Mouse (Mus musculus) adrenal gland, adult 18-20 months (tissue): Measurements from ENCODE around the gene Gm6020. TPM values are rescaled to one million over a fixed set of nuclear protein-coding genes. Genes with fewer than 3 reads are reported as not detected.
A peak's percentile ranks its signal among the peaks of the same experiment; 100 is the strongest.
"Not testable (repeated sequence)": the region's sequence is repeated elsewhere in the genome, so short reads cannot be mapped to it uniquely, and the experiment has no call there.

ENCODE experiments used
- DNase-seq, 2 experiments: peaks; one replicate each; pipeline ENCODE4 v3.0.0; 2021 to 2022; ENCODE audit warnings: low spot score in 2 of 2
- long read RNA-seq, 2 experiments: library from polyadenylated mRNA; stranded (forward); transcript quantifications; one replicate each; pipeline ENCODE4 v2.0.0; 2021
- total RNA-seq, 2 experiments: library from RNA; stranded (reverse); gene quantifications; 1 replicate in 1 of 2; 2 replicates in 1 of 2; pipeline ENCODE4 v1.2.3; 2021

Gm6020 gene
- total RNA-seq: not detected
- long read RNA-seq, experiment 1: 0 reads
- long read RNA-seq, experiment 2: 0 reads

DNA sequence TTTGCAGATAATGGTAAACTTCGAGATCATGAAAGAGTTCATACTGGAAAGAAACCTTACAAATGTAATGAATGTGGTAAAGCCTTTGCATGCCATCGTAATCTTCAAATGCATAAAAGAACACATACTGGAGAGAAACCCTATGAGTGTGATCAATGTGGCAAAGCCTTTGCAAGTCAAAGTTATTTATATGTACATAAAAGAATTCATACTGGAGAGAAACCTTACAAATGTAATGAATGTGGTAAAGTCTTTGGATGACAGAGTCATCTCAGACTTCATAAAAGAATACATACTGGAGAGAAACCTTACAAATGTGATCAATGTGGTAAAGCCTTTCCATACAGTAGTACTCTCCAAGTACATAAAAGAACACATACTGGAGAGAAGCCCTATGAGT is at the start of gene Gm6020:
TSS of gene Gm6020 (plus strand) at position 301 of the 400 bp plus-strand sequence.
- DNase-seq: not testable (repeated sequence)

DNA sequence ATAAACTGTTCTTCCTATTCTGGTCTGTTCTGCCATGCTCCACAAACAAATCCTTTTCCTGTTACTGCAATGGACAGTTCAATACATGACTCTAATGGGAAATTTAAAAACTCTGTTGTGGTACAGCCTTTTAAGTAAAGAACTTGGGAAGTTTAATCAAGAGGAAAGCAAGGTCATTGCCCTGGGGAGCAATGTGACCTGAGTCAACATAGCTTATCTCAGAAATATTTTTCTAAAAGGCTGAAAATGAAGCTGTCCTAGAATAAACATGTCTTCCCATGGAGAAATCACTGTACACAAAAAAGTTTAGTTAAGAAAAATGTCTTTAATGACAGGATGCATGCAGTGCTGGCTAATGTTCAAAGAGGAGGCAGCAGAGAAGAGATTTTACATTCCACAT is 45.0 kb upstream of the Gm6020 start:
- DNase-seq: no peak

DNA sequence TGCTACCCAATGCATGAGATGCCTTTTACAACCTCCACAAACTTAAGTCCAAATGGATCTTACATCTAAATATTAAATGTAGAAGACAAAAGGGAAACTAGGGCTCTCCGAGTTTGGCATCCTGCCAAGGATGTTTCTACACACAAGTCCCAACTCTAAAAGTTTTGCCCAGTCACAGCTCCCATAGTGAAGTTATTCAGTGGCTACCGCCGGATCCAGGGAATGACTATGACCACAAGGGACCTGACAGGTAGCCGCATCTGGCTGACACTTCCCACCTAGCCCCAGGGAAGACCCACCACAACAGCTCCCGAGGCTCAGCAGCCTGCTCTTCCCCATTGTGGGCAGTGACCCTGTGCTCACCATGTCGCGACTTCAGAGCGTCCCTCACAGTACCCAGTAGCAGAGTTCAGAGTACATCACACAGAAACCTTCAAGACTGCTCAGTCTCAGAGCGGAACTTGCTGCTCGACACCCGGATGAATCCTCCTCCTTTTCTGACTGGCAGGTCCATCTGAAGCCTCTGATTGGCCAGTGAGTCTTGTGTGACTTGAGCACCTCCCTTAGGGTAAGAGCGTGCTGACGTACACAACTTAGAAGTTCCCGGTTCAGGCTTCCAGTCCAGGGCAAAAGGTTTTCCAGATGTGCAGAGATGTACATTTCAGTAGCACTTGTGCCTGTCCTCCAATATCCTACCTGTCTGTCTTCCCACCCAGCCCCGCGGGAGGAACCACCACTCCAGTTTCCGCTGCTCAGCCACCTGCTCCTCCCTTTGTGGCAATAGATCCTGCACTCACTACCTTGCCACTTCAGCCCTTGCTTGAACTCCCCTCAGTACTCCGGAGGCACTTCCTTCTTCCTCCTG is 43.1 kb upstream of the Gm6020 start, which contains the start of gene Zfp950:
TSS of gene Zfp950 (minus strand) at position 499 of the 865 bp plus-strand sequence.
- peak; percentile 63 to 64 for DNase-seq

DNA sequence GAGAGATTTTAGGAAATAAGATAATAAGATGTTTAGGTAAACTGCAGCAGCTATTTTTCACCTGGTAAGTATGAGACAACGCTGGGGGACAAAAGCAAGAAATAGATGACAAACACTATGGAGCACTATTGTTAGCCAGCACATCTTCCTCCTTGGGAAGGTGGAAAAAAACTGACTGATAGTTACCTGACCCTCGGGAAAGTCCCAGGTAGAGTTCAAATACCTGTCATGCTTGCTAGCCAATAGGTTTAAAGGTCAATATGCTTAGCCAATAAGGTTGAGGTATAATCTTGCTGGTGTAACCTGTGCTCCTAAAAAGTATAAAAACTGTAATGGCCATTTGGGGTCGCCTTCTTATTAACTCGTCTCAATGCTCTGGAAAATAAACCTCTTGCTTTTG is 42.4 kb upstream of the Gm6020 start:
- DNase-seq: no peak

DNA sequence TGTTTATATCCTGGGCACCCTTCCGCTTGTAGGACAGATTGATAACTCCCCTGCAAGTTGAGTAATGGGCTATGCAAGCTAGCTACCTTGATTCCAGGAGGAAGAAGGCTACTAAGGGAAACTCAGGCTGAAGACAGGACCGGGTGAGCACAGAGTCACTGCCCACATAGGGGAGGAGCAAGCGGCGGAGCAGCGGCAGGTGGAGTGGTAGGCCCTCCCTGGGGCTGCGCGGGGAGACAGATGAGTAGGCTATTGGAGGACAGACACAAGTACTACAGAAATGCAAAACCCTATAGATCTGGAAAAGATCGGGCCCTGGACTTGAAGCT is 32.4 kb upstream of the Gm6020 start:
- peak in 1 of 2 experiments; percentile 26 for DNase-seq

DNA sequence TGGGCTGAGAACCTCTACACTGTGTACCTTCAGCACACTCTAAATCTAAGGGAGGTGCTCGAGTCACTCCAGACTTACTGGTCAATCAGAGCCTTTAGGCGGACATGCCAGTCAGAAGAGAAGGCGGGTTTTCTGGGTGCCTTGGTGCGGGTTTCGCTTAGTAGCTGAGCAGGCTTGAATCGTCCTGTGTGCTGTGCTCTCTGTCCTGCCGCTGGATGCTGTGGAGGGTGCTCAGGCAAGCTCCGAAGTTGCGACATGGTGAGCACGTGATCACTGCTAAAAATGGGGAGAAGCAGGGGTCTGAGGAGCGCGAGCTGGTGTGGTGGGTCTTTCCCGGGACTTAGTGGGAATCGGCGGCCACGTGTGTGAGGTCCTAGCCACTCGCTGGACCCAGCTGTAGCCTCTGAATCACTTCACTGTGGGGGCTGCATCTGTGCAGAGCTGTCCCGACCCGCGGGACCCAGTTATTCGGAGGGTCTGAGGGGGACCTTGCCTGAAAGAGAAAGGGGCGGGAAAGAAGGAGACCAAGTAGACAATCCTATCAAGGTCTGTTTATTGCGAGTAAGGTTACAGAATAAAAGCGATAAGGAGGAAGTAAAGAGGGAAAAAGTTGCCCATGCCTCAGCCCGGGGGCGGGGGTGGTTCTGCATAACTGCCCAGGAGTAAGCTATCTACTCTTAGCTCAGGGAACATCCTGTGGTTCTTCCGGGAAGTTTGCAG is 31.8 kb upstream of the Gm6020 start:
- no peak for DNase-seq

DNA sequence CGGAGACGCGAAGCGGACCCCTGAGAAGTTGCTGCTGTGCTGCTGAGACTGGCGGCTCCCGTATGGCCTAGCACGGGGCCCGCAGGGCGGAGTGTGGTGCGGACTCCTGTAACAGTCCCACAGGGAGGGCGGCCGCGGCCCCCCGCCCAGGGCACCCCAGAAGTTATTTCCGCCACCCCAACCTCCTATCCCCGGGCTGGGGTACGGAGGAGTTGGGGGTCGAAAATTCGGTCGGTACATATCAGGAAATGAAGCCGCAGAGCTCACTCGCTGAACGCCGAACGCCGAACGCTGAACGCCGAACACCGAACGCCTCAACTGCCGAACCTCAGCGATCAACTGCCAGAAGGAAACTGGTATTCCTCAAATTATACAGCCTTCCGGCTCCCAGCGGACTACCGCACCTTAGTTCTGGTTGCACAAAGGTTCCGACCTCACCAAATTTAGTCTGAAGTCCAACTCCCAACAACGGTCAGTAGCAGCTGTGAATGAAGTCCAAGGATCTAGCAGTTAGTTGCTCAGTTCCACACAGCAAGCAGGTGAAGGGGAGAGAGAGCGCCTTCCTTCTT is 7.8 kb upstream of the Gm6020 start, which contains the start of gene Gm7102:
TSS of gene Gm7102 (minus strand) at position 554 of the 569 bp plus-strand sequence.
- DNase-seq: no peak

DNA sequence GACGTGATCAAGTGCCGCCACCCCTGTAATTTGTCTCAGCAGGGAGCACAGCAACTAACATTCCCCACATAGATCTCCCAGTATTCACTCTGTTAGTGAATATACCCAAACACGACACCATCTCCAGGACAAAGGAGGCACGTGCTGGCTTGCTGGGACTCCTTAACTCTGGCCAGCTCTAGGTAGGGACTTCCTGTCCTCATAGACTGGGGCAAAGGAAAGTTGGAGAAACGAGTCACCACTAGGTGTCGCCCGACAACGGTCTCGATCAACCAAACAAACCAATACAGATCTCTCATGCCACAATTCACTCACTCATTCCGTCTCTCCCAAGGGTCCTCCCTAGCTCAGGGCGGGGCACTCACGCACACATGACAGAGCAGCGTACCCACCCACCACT is 15.6 kb downstream of the Gm6020 start:
- DNase-seq: peak; percentile 84 to 86

DNA sequence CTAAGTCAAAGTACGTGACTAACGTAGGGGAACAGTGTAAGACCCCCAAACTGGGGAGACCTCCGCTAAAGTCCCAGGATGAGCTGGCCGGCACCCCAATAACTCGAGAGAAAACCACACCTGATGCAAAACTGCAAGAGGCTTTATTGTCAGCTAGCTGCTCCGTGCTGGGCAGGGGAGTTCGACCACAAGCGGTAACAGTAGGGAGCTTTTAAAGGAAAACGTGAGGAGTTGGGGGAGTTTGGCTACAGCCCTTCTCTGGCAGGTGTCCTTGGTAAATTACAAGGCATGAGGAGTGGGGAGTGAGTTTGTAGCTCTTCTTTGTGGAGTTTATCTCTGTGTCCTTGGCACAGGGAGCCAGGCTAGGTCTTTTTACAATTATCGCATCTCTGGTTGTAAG is 16.1 kb downstream of the Gm6020 start:
- DNase-seq: peak; percentile 33 to 37

DNA sequence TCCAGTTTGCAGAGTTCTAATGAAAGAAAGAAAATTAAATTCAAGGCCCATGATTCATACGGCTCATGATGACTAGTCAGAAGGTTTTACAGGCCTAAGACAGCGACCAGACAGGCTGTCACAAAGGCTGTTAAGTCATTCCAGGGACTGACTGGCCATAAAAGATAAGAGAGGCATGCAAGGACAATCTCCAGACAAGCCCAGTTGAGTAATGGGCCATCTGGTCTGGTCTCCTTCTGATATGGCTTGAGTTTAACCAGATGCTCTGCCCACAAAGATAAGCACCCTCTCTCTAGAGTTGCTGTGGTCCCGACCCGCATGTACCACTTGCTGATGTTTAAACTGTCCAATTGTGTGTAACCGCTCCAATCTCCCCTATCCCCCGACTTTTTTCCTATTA is 23.8 kb downstream of the Gm6020 start:
- DNase-seq: not testable (repeated sequence)

DNA sequence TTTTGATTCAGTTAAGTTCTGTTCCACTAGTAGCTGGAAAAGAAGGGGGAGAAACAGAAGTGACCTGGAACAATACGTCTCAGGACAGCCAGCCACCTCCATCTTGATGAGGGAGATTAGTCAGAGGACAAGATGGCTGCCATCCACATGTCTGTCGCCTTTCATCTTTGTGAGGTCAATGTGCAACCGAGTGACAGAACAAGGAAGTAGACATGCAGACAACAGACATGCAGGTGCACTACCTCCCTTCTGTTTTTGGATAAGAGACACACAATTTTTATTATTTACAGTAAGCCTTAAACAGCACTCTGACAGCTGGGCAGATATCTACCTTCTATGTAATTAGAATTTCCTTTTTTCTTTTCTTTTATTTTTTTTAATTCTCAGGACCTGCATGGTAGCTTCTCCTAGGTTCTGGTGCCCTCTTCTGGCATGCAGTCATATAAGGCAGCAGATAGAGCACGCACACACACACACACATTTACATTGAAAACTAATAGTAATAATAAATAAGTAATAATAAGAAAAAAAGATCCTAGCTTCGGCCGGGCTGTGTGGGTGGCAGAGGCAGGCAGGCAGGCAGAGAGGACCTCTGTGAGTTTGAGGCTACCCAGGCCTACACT is 40.1 kb downstream of the Gm6020 start:
- no peak for DNase-seq

DNA sequence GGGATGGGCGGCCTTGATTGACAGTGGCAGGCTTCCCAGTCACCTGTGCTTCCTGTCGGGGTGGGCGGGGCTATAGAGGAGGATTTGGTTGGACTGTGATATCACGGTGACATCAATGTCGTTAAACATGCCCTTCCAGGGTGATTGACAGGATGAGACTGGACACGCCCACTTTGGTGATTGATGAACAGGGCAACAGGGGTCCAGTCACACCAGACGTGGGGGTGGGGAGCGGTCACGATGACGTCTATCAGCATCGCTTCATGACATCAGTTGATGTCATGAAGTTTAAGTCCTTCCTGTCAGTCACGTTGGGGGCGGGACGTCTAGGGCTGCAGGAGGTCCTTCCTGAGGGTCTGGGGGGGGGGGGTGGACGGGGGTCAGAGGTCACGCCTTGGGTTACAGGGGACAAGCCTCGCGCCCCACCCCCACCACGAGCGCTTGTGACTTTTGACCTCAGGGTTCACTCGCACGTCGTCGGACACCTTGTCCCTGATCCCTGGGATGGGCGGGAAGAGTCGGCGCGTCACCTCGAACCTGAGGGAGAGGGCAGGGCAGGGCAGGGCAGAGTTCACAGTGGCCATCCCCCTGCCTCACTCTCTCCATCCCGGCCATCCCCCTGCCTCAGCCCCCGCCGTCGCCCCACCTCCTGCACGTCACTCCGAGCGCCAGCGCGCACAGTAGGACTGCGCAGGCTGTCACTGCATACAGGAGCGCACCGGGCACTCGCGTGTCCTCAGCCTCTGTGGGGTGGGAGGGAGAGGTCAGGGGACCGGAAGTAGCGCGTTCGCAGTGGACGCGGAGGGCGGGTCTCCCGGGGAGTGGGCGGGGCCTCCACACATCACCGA is 41.2 kb downstream of the Gm6020 start:
- DNase-seq: no peak

DNA sequence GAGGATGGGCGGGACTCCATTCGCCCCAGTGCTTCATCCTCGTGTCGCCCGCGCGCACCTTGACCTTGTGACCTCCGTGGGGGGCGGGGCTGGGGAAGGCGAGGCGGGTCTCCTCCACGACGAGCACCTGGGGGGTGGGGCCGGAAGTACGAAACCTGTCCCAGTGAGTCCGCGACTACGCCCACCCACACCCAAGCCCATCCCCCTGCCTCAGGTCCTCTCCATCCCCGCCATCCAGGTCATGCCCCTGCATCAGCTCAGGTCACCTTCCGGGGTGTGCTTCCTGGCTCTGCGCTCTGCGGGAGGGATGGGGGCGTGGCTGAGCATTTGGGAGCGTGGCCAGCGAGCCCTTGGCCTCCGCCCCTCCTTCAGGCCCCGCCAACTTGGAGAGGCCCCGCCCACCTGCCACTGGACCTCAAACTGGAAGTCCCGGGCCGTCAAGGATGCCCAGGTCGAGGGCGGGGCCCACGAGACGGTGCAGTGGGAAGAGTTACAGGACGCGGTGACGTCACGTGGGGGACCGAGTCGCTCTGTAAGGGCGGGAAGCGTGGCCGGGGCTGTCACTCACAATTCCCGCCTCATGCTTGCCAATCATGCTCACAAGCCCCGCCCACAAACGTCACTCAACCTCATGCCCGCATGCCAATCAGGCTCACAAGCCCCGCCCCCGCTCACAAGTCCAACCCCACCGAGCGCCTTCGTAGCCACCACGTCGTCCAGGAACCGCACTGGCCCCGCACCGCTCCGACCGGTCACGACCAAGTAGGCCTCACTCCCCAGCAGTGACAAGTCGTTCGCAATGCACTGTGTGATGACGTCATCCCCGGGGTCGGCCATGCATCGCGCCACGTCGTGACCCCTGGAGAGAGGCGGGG is 42.1 kb downstream of the Gm6020 start:
- peak; percentile 66 to 67 for DNase-seq

DNA sequence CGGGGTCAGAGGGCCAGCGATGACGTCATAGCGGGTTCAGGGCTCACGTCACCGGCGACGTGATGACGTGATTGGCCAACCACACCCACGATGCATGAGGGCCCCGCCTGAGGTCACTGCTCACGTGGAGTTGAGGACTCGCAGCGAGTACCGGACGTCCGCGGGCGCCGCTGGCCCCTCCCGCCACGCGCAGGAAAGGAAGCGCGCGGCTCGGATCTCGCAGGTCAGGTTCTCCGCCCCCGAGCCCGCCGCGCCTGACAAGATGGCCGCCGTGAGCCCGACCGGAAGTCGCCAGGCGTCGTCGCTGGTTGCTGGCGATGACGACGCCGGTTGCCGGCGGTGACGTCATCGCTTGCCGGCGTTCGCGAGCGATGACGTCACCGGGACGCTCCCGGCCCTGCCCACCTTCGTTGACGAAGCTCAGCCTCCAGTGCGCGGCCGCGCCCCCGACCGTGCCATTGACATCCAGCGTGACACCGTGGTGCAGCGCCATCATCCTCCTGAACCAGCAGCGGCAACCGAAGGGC is 42.8 kb downstream of the Gm6020 start:
- peak; percentile 55 to 62 for DNase-seq

DNA sequence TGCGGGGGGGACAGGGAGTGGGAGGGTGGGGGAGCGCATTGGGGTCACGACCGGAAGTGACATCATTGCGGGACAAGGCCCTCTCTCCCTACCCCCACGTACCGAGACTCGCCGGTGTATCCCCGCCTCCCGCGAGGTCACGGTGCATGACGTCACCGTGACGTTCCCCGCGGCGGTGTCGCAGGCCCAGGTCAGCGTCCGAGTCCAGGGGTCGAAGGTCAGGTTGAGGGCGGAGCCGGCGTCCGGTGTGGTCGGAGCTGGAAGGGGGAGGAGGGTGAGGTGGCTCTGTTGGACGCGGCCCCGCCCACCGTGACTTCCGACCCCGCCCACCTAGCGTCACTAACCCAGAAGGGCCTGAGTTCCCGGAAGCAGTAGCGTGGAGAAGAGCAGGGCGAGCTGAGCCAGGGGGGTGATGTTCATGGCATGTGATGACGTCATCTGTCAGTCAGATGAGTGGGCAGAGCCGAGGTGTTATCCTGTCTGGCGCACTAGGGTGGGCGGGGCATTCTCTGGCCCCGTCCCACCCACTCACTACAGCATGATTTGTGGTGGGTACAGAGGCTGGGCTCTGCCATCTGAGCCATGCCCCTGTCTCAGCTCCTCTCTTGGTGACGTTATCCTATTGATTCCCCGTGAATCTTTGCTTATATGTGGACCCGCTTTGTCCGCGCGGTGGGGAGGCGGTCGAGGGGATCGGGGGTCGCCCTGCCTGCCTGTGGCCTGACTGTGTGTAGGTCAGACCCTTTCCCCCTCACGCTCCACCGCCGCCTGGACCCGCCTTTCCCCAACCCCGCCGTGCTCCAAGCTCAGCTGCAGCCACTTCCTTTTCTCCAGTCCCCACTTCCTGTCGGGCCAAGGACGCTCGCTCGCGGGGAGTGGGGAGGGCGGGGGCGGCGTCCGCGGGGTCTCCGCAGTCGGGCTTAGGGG is 43.5 kb downstream of the Gm6020 start:
- peak; percentile 76 to 83 for DNase-seq

DNA sequence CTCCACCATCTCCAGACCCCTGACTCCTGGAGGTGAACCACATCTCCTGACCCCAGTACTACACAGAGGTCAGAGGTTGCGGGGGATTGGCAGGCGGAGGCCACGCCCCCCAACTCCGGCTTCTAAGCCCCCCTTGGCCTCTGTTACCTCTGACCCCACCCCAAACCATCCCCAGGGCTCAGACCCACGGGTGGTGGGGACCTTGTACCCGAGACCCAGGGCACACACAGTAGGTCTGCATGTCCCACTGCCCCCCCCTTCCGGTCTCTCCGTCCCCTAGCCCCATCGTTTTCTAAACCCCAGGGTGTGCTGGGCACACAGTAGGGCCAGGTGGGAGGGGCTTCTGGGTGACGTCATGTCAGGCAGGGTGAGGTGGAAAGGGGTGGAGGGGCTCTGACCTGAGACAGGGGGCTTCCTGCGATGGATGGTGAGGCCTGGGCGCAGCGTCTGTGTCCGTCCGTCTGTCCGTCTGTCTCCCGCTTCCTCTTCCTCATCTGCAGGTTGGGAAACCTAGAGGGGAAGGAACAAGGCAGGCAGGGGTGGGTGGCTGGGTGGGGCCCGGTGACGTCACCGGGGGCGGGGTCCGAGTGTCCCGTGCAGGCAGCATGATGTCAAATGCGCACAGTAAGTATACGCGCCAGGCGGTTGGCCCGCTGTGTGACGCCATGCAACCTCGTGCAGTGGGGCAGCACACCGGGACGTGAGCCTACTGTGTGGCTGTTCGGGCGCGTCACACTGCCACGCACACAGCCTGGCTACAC is 44.4 kb downstream of the Gm6020 start, which contains the start of gene Csf2ra:
TSS of gene Csf2ra (minus strand) at position 489 of the 761 bp plus-strand sequence.
- DNase-seq: peak in 1 of 2 experiments; percentile 32
